Mouse (Mus musculus) heart, adult 2 months (tissue): ENCODE measurements at regions not wholly inside any gene's neighbourhood (a gene's known extent, or its start where the extent isn't known, plus 50 kb on each side); places are given as distances from the start of the nearest gene placed in this dataset.

Experiments used
- DNase-seq, 2 experiments: peaks; one replicate each; pipeline ENCODE4 v3.0.0; 2021
- H3K27ac ChIP-seq: fragments of 200-600 bp; 2 replicates; pipeline ENCODE4 v1.8.1; 2022
- H3K27me3 ChIP-seq: fragments of 200-500 bp; 2 replicates; pipeline ENCODE4 v1.6.1; 2012; ENCODE audit warnings: mild to moderate bottlenecking, low read length, inconsistent platforms, mixed read lengths; ENCODE audit not compliant: control insufficient read depth, insufficient read depth
- H3K36me3 ChIP-seq: fragments of 200-500 bp; 2 replicates; pipeline ENCODE4 v1.6.1; 2012; ENCODE audit warnings: low read length, inconsistent platforms; ENCODE audit not compliant: control insufficient read depth, insufficient read depth
- H3K4me1 ChIP-seq: fragments of 200-500 bp; 2 replicates; pipeline ENCODE4 v1.6.1; 2011; ENCODE audit warnings: low read length; ENCODE audit not compliant: control insufficient read depth, insufficient read depth
- H3K4me3 ChIP-seq: fragments of 200-600 bp; 2 replicates; pipeline ENCODE4 v1.8.1; 2022
- H3K79me2 ChIP-seq: fragments of 200-500 bp; replicated peaks from 2 replicates; pipeline ENCODE4 v1.6.1; 2012; ENCODE audit warnings: mild to moderate bottlenecking, inconsistent platforms, low read length, moderate library complexity, mixed read lengths; ENCODE audit not compliant: control insufficient read depth, insufficient read depth
- H3K9ac ChIP-seq: fragments of 200-500 bp; 2 replicates; pipeline ENCODE4 v1.6.1; 2012; ENCODE audit warnings: low read depth, mild to moderate bottlenecking, control low read depth, inconsistent platforms, low read length, mixed read lengths
- CTCF ChIP-seq: fragments of 200-600 bp; IDR thresholded peaks from 2 replicates; pipeline ENCODE4 v1.8.1; 2022; ENCODE audit warnings: antibody characterized with exemption, mild to moderate bottlenecking, moderate library complexity
- EP300 ChIP-seq: fragments of 200-500 bp; IDR thresholded peaks from 2 replicates; pipeline ENCODE4 v1.6.1; 2011; ENCODE audit warnings: low read depth, low read length, control low read depth; ENCODE audit not compliant: insufficient read depth
- POLR2A ChIP-seq: fragments of 200-500 bp; IDR thresholded peaks from 2 replicates; pipeline ENCODE4 v1.6.1; 2011; ENCODE audit warnings: mild to moderate bottlenecking, low read depth, low read length, control low read depth; ENCODE audit not compliant: insufficient read depth
- WGBS: fragments of 180-500 bp; shearing (Covaris S2); methylation state at CpG from one replicate; pipeline ENCODE4 v1.1.7; 2018; 5-methylcytosine and 5-hydroxymethylcytosine counted together
- intact Hi-C: fragments of 180-260 bp; cut with DNase I; formaldehyde crosslinking; loops from one replicate; pipeline ENCODE4 v1.15.1; 2025

DNA sequence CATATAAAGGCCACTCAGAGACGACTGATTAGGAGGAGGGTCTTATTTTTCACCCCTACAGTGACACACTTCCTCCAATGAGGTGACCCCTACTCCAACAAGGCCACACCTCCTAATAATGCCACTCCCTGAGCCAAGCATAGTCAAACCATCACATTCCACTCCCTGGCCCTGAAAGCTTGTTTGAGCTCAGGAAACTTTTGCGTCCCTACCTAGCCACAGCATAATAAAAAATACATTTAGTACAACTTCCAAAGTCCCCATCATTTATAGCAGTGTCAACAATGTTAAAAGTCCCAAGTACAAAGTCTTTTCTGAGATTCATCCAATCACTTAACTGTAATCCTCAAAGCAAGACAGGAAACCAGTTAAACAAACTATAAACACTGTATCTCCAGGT, 208.3 kb downstream of the Vgll3 start:
- no peak for DNase-seq
- 54% methylated on average over 2 of the region's 2 CpGs for WGBS
- Histone ChIP-seq H3K27ac (no peak overlapping the region), H3K36me3 (no peaks in the 10 kb centered on the region), H3K79me2 (no peaks in the 10 kb centered on the region), H3K4me3 (no peak overlapping the region), H3K27me3 (no peaks in the 10 kb centered on the region), H3K4me1 (no peaks in the 10 kb centered on the region), H3K9ac (no peak overlapping the region)
- TF ChIP-seq EP300 (no peak), POLR2A (no peak), CTCF (no peak)
- intact Hi-C loops, result no loop called here
